Mouse (Mus musculus): ENCODE measurements around the gene Gabrg3. TPM values are rescaled to one million over a fixed set of nuclear protein-coding genes. Genes with fewer than 3 reads are reported as not detected.

Gene Gabrg3
- polyA plus RNA-seq, 1 experiment from 2014 or later = 1.2 TPM

GRCm38 (mm10) chr7:57166931-57167330, 220.1 kb downstream of the Gabrg3 start:
- H3K27me3 ChIP-seq (ENCODE audit: control insufficient read depth, insufficient read depth, low read length) = no peaks in the 10 kb centered on the region
- no peak overlapping the region for H3K9ac ChIP-seq (ENCODE audit: low read length)
- 66% methylated on average over 3 of the region's 3 CpGs for WGBS
- no peak for DNase-seq (ENCODE audit: low spot score)
- no peaks in the 10 kb centered on the region for H3K4me1 ChIP-seq (ENCODE audit: control insufficient read depth, insufficient read depth, low read length)
- no peaks in the 10 kb centered on the region for H3K9me3 ChIP-seq (ENCODE audit: control insufficient read depth, low read length)
- no peak overlapping the region for H3K4me3 ChIP-seq (ENCODE audit: low read depth, low read length)
- no peaks in the 10 kb centered on the region for H3K36me3 ChIP-seq (ENCODE audit: control insufficient read depth, insufficient read depth, low read length)
- no peak overlapping the region for H3K4me2 ChIP-seq (ENCODE audit: low read depth)
- H3K27ac ChIP-seq (ENCODE audit: low read depth, low read length) = no peak overlapping the region
- no peak for ATAC-seq (ENCODE audit: insufficient read depth, low FRiP score, low TSS enrichment)

- Histone ChIP-seq H3K27ac (ENCODE audit: low read depth, low read length) (no peak overlapping the region), H3K27me3 (ENCODE audit: control insufficient read depth, insufficient read depth, low read length) (no peaks in the 10 kb centered on the region), H3K4me2 (ENCODE audit: low read depth) (no peak overlapping the region), H3K4me1 (ENCODE audit: control insufficient read depth, insufficient read depth, low read length) (no peaks in the 10 kb centered on the region), H3K9ac (ENCODE audit: low read length) (no peak overlapping the region), H3K36me3 (ENCODE audit: control insufficient read depth, insufficient read depth, low read length) (no peaks in the 10 kb centered on the region), H3K9me3 (ENCODE audit: control insufficient read depth, low read length) (no peaks in the 10 kb centered on the region), H3K4me3 (ENCODE audit: low read depth, low read length) (no peak overlapping the region)
- no peak for DNase-seq (ENCODE audit: low spot score)
- 94% methylated on average over 3 of the region's 3 CpGs for WGBS
- ATAC-seq (ENCODE audit: insufficient read depth, low FRiP score, low TSS enrichment) = no peak
Observed at GRCm38 (mm10) chr7:57158211-57158610, 228.8 kb downstream of the Gabrg3 start.

- no peaks in the 10 kb centered on the region for H3K9me3 ChIP-seq (ENCODE audit: control insufficient read depth, low read length)
- H3K36me3 ChIP-seq (ENCODE audit: control insufficient read depth, insufficient read depth, low read length) = no peaks in the 10 kb centered on the region
- WGBS = 56% methylated on average over 5 of the region's 5 CpGs
- H3K4me1 ChIP-seq (ENCODE audit: control insufficient read depth, insufficient read depth, low read length) = no peaks in the 10 kb centered on the region
- DNase-seq (ENCODE audit: low spot score) (no peak), ATAC-seq (ENCODE audit: insufficient read depth, low FRiP score, low TSS enrichment) (no peak)
- no peaks in the 10 kb centered on the region for H3K27me3 ChIP-seq (ENCODE audit: control insufficient read depth, insufficient read depth, low read length)
- H3K27ac ChIP-seq (ENCODE audit: low read depth, low read length) = no peak overlapping the region
- H3K4me2 ChIP-seq (ENCODE audit: low read depth) = no peak overlapping the region
- no peak overlapping the region for H3K9ac ChIP-seq (ENCODE audit: low read length)
- H3K4me3 ChIP-seq (ENCODE audit: low read depth, low read length) = no peak overlapping the region
Observed at GRCm38 (mm10) chr7:57153743-57154142, 233.2 kb downstream of the Gabrg3 start.

GRCm38 (mm10) chr7:57150768-57151167, 236.2 kb downstream of the Gabrg3 start:
- DNase-seq (ENCODE audit: low spot score) (no peak), ATAC-seq (ENCODE audit: insufficient read depth, low FRiP score, low TSS enrichment) (no peak)
- H3K4me2 ChIP-seq (ENCODE audit: low read depth) = no peak overlapping the region
- 81% methylated on average over 5 of the region's 5 CpGs for WGBS
- no peak overlapping the region for H3K9ac ChIP-seq (ENCODE audit: low read length)
- H3K27ac ChIP-seq (ENCODE audit: low read depth, low read length) = no peak overlapping the region
- no peaks in the 10 kb centered on the region for H3K27me3 ChIP-seq (ENCODE audit: control insufficient read depth, insufficient read depth, low read length)
- no peaks in the 10 kb centered on the region for H3K9me3 ChIP-seq (ENCODE audit: control insufficient read depth, low read length)
- no peaks in the 10 kb centered on the region for H3K4me1 ChIP-seq (ENCODE audit: control insufficient read depth, insufficient read depth, low read length)
- H3K4me3 ChIP-seq (ENCODE audit: low read depth, low read length) = no peak overlapping the region
- H3K36me3 ChIP-seq (ENCODE audit: control insufficient read depth, insufficient read depth, low read length) = no peaks in the 10 kb centered on the region

GRCm38 (mm10) chr7:57138072-57138704, 248.8 kb downstream of the Gabrg3 start:
- WGBS = 87% methylated on average over 4 of the region's 4 CpGs
- no peaks in the 10 kb centered on the region for H3K36me3 ChIP-seq (ENCODE audit: control insufficient read depth, insufficient read depth, low read length)
- H3K27ac ChIP-seq (ENCODE audit: low read depth, low read length) = no peak overlapping the region

GRCm38 (mm10) chr7:57133009-57133408, 254.0 kb downstream of the Gabrg3 start:
- H3K4me2 ChIP-seq (ENCODE audit: low read depth) = no peak overlapping the region
- ATAC-seq (ENCODE audit: insufficient read depth, low FRiP score, low TSS enrichment) = no peak
- WGBS = 87% methylated on average over 4 of the region's 4 CpGs
- no peaks in the 10 kb centered on the region for H3K36me3 ChIP-seq (ENCODE audit: control insufficient read depth, insufficient read depth, low read length)
- no peaks in the 10 kb centered on the region for H3K4me1 ChIP-seq (ENCODE audit: control insufficient read depth, insufficient read depth, low read length)
- no peak overlapping the region for H3K4me3 ChIP-seq (ENCODE audit: low read depth, low read length)
- H3K9ac ChIP-seq (ENCODE audit: low read length) = no peak overlapping the region
- H3K27ac ChIP-seq (ENCODE audit: low read depth, low read length) = no peak overlapping the region
- H3K9me3 ChIP-seq (ENCODE audit: control insufficient read depth, low read length) = no peaks in the 10 kb centered on the region
- H3K27me3 ChIP-seq (ENCODE audit: control insufficient read depth, insufficient read depth, low read length) = no peaks in the 10 kb centered on the region
- no peak for DNase-seq (ENCODE audit: low spot score)

More at GRCm38 (mm10) chr7:57138072-57138704, 248.8 kb downstream of the Gabrg3 start:
- Histone ChIP-seq H3K9me3 (ENCODE audit: control insufficient read depth, low read length) (no peaks in the 10 kb centered on the region), H3K4me2 (ENCODE audit: low read depth) (no peak overlapping the region), H3K9ac (ENCODE audit: low read length) (no peak overlapping the region), H3K4me3 (ENCODE audit: low read depth, low read length) (no peak overlapping the region), H3K4me1 (ENCODE audit: control insufficient read depth, insufficient read depth, low read length) (no peaks in the 10 kb centered on the region), H3K27me3 (ENCODE audit: control insufficient read depth, insufficient read depth, low read length) (no peaks in the 10 kb centered on the region)
- ATAC-seq (ENCODE audit: insufficient read depth, low FRiP score, low TSS enrichment) = no peak
- DNase-seq (ENCODE audit: low spot score) = no peak

- Histone ChIP-seq H3K27ac (ENCODE audit: low read depth, low read length) (no peak overlapping the region), H3K36me3 (ENCODE audit: control insufficient read depth, insufficient read depth, low read length) (no peaks in the 10 kb centered on the region), H3K9ac (ENCODE audit: low read length) (no peak overlapping the region), H3K4me2 (ENCODE audit: low read depth) (no peak overlapping the region), H3K4me3 (ENCODE audit: low read depth, low read length) (no peak overlapping the region), H3K4me1 (ENCODE audit: control insufficient read depth, insufficient read depth, low read length) (no peaks in the 10 kb centered on the region), H3K27me3 (ENCODE audit: control insufficient read depth, insufficient read depth, low read length) (no peaks in the 10 kb centered on the region), H3K9me3 (ENCODE audit: control insufficient read depth, low read length) (no peaks in the 10 kb centered on the region)
- ATAC-seq (ENCODE audit: insufficient read depth, low FRiP score, low TSS enrichment) = no peak
- 75% methylated on average over 2 of the region's 2 CpGs for WGBS
- no peak for DNase-seq (ENCODE audit: low spot score)
Observed at GRCm38 (mm10) chr7:57132471-57132870, 254.5 kb downstream of the Gabrg3 start.

- no peak overlapping the region for H3K27ac ChIP-seq (ENCODE audit: low read depth, low read length)
- no peak for ATAC-seq (ENCODE audit: insufficient read depth, low FRiP score, low TSS enrichment)
Observed at GRCm38 (mm10) chr7:57100065-57100464, 286.9 kb downstream of the Gabrg3 start.

GRCm38 (mm10) chr7:57082071-57082470, 304.9 kb downstream of the Gabrg3 start:
- ATAC-seq (ENCODE audit: insufficient read depth, low FRiP score, low TSS enrichment) = no peak
- 71% methylated on average over 3 of the region's 3 CpGs for WGBS

More at GRCm38 (mm10) chr7:57100065-57100464, 286.9 kb downstream of the Gabrg3 start:
- Histone ChIP-seq H3K27me3 (ENCODE audit: control insufficient read depth, insufficient read depth, low read length) (no peaks in the 10 kb centered on the region), H3K9me3 (ENCODE audit: control insufficient read depth, low read length) (no peaks in the 10 kb centered on the region), H3K4me3 (ENCODE audit: low read depth, low read length) (no peak overlapping the region), H3K4me1 (ENCODE audit: control insufficient read depth, insufficient read depth, low read length) (no peaks in the 10 kb centered on the region), H3K9ac (ENCODE audit: low read length) (no peak overlapping the region), H3K4me2 (ENCODE audit: low read depth) (no peak overlapping the region), H3K36me3 (ENCODE audit: control insufficient read depth, insufficient read depth, low read length) (no peaks in the 10 kb centered on the region)
- 91% methylated on average over 3 of the region's 3 CpGs for WGBS
- no peak for DNase-seq (ENCODE audit: low spot score)

More at GRCm38 (mm10) chr7:57082071-57082470, 304.9 kb downstream of the Gabrg3 start:
- H3K27me3 ChIP-seq (ENCODE audit: control insufficient read depth, insufficient read depth, low read length) = no peaks in the 10 kb centered on the region
- H3K9ac ChIP-seq (ENCODE audit: low read length) = no peak overlapping the region
- H3K4me1 ChIP-seq (ENCODE audit: control insufficient read depth, insufficient read depth, low read length) = no peaks in the 10 kb centered on the region
- H3K36me3 ChIP-seq (ENCODE audit: control insufficient read depth, insufficient read depth, low read length) = no peaks in the 10 kb centered on the region
- DNase-seq (ENCODE audit: low spot score) = no peak
- H3K9me3 ChIP-seq (ENCODE audit: control insufficient read depth, low read length) = no peaks in the 10 kb centered on the region
- H3K4me2 ChIP-seq (ENCODE audit: low read depth) = no peak overlapping the region
- no peak overlapping the region for H3K4me3 ChIP-seq (ENCODE audit: low read depth, low read length)
- H3K27ac ChIP-seq (ENCODE audit: low read depth, low read length) = no peak overlapping the region
